Mouse (Mus musculus): Measurements from ENCODE around the gene Myg1. TPM values are rescaled to one million over a fixed set of nuclear protein-coding genes. Genes with fewer than 3 reads are reported as not detected.

Gene Myg1
- polyA plus RNA-seq, 1 experiment from 2014 or later = 113 TPM

DNA sequence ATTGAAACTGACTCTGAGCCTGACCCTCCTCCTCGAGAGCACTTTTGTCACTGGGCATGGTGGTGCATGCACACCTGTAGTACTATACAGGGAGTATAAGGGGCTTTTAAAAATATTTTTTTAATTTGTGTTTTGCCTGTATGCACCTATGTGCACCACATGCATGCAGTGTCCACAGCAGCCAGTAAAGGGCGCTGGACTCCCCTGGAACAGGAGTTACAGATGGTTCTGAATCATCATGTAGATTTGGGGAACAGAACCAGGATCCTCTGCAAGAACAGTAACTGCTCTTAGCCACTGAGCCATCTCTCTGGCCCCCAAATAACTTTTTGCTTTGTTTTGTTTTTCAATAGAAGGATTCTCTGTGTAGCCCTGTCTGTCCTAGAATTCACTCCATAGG, 20.7 kb downstream of the Myg1 start:
- DNase-seq (ENCODE audit: low spot score) (no peak), ATAC-seq (replicated peaks; ENCODE audit: low FRiP score) (no peak)

GRCm38 (mm10) chr15:102353986-102354385, 22.5 kb downstream of the Myg1 start:
- no peaks in the 10 kb centered on the region for H3K36me3 ChIP-seq (ENCODE audit: control insufficient read depth, insufficient read depth, low read length)
- H3K4me1 ChIP-seq (replicated peaks; ENCODE audit: control insufficient read depth, insufficient read depth, low read length) = peaks cover 35% of the 10 kb centered on the region
- H3K9me3 ChIP-seq (ENCODE audit: control insufficient read depth, low read length) = no peaks in the 10 kb centered on the region
- no peak overlapping the region for H3K4me2 ChIP-seq (ENCODE audit: low read depth, low read length, severe bottlenecking)
- no peak overlapping the region for H3K27ac ChIP-seq (ENCODE audit: low read depth, low read length)
- DNase-seq (ENCODE audit: low spot score) (no peak), ATAC-seq (replicated peaks; ENCODE audit: low FRiP score) (no peak)
- no peak overlapping the region for H3K9ac ChIP-seq (ENCODE audit: low read length)
- peaks cover 20% of the 10 kb centered on the region for H3K27me3 ChIP-seq (ENCODE audit: control insufficient read depth, insufficient read depth, low read length)
- H3K4me3 ChIP-seq (ENCODE audit: low read depth, low read length) = no peak overlapping the region
- 84% methylated on average over 2 of the region's 2 CpGs for WGBS

More for the DNA sequence above, 20.7 kb downstream of the Myg1 start:
- Histone ChIP-seq H3K27me3 (ENCODE audit: control insufficient read depth, insufficient read depth, low read length) (peaks cover 4% of the 10 kb centered on the region), H3K9me3 (ENCODE audit: control insufficient read depth, low read length) (no peaks in the 10 kb centered on the region), H3K4me2 (ENCODE audit: low read depth, low read length, severe bottlenecking) (no peak overlapping the region), H3K27ac (ENCODE audit: low read depth, low read length) (no peak overlapping the region), H3K4me3 (ENCODE audit: low read depth, low read length) (no peak overlapping the region), H3K36me3 (ENCODE audit: control insufficient read depth, insufficient read depth, low read length) (no peaks in the 10 kb centered on the region), H3K4me1 (replicated peaks; ENCODE audit: control insufficient read depth, insufficient read depth, low read length) (peaks cover 25% of the 10 kb centered on the region), H3K9ac (ENCODE audit: low read length) (no peak overlapping the region)
- 62% methylated on average over 2 of the region's 2 CpGs for WGBS

- Histone ChIP-seq H3K9me3 (ENCODE audit: control insufficient read depth, low read length) (no peaks in the 10 kb centered on the region), H3K4me3 (ENCODE audit: low read depth, low read length) (peak overlapping the region; percentile 43), H3K27ac (ENCODE audit: low read depth, low read length) (peak overlapping the region; percentile 80), H3K27me3 (ENCODE audit: control insufficient read depth, insufficient read depth, low read length) (peaks cover 21% of the 10 kb centered on the region), H3K36me3 (ENCODE audit: control insufficient read depth, insufficient read depth, low read length) (no peaks in the 10 kb centered on the region), H3K9ac (ENCODE audit: low read length) (peak overlapping the region; percentile 83), H3K4me1 (replicated peaks; ENCODE audit: control insufficient read depth, insufficient read depth, low read length) (peaks cover 30% of the 10 kb centered on the region), H3K4me2 (ENCODE audit: low read depth, low read length, severe bottlenecking) (peak overlapping the region; percentile 95)
- DNase-seq (ENCODE audit: low spot score) (peak; percentile 84), ATAC-seq (replicated peaks; ENCODE audit: low FRiP score) (peak; percentile 62)
- WGBS = under 1% methylated on average over 49 of the region's 49 CpGs
Observed at GRCm38 (mm10) chr15:102355134-102355870, 23.8 kb downstream of the Myg1 start.

DNA sequence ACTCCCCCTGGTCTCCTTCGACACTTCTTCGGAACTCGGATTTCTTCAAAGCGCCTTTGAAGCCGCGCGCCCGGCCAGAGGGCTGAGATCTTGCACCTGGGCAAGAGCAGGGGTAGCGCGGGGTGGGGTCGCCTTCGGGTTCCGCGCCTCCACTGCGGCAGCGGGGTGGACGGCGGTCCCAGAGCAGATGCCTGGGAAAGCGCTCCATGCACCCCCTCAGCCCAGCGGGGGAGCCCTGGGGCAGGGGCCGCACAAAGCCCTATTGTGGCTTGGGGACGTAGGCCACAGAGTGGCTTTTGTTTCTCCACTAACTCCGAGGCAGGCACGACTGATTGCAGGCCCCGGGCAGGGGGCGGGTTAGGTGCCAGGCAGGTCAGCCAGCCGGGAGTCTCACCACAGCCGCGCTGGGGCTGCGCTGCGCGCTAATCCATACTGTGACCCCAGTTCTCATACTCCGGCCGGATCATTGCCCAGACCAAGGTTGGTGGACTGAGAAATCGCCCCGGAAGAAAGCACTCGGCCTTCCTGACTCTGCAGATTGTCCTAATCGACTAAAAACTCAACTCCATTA, 24.4 kb downstream of the Myg1 start:
- peak overlapping the region; percentile 83 for H3K9ac ChIP-seq (ENCODE audit: low read length)
- H3K36me3 ChIP-seq (ENCODE audit: control insufficient read depth, insufficient read depth, low read length) = no peaks in the 10 kb centered on the region
- peak; percentile 61 for ATAC-seq (replicated peaks; ENCODE audit: low FRiP score)
- H3K27me3 ChIP-seq (ENCODE audit: control insufficient read depth, insufficient read depth, low read length) = peaks cover 21% of the 10 kb centered on the region
- peak overlapping the region; percentile 80 for H3K27ac ChIP-seq (ENCODE audit: low read depth, low read length)
- peak overlapping the region; percentile 95 for H3K4me2 ChIP-seq (ENCODE audit: low read depth, low read length, severe bottlenecking)
- peak; percentile 83 for DNase-seq (ENCODE audit: low spot score)
- H3K9me3 ChIP-seq (ENCODE audit: control insufficient read depth, low read length) = no peaks in the 10 kb centered on the region
- peaks cover 30% of the 10 kb centered on the region for H3K4me1 ChIP-seq (replicated peaks; ENCODE audit: control insufficient read depth, insufficient read depth, low read length)
- peak overlapping the region; percentile 43 for H3K4me3 ChIP-seq (ENCODE audit: low read depth, low read length)
- 1% methylated on average over 37 of the region's 38 CpGs for WGBS

GRCm38 (mm10) chr15:102356501-102357325, 25.2 kb downstream of the Myg1 start:
- H3K4me3 ChIP-seq (ENCODE audit: low read depth, low read length) = peak overlapping the region; percentile 43
- H3K4me1 ChIP-seq (replicated peaks; ENCODE audit: control insufficient read depth, insufficient read depth, low read length) = peaks cover 27% of the 10 kb centered on the region
- H3K36me3 ChIP-seq (ENCODE audit: control insufficient read depth, insufficient read depth, low read length) = no peaks in the 10 kb centered on the region
- WGBS = 15% methylated on average over 16 of the region's 16 CpGs
- DNase-seq (ENCODE audit: low spot score) = no peak
- H3K9me3 ChIP-seq (ENCODE audit: control insufficient read depth, low read length) = no peaks in the 10 kb centered on the region
- ATAC-seq (replicated peaks; ENCODE audit: low FRiP score) = no peak
- peak overlapping the region; percentile 83 for H3K9ac ChIP-seq (ENCODE audit: low read length)
- peaks cover 21% of the 10 kb centered on the region for H3K27me3 ChIP-seq (ENCODE audit: control insufficient read depth, insufficient read depth, low read length)
- no peak overlapping the region for H3K27ac ChIP-seq (ENCODE audit: low read depth, low read length)
- peak overlapping the region; percentile 95 for H3K4me2 ChIP-seq (ENCODE audit: low read depth, low read length, severe bottlenecking)

- Histone ChIP-seq H3K9ac (ENCODE audit: low read length) (peak overlapping the region; percentile 4; the same call in 1 of the 2 replicates), H3K27ac (ENCODE audit: low read depth, low read length) (no peak overlapping the region)
Observed at GRCm38 (mm10) chr15:102358126-102358525, 26.6 kb downstream of the Myg1 start.

DNA sequence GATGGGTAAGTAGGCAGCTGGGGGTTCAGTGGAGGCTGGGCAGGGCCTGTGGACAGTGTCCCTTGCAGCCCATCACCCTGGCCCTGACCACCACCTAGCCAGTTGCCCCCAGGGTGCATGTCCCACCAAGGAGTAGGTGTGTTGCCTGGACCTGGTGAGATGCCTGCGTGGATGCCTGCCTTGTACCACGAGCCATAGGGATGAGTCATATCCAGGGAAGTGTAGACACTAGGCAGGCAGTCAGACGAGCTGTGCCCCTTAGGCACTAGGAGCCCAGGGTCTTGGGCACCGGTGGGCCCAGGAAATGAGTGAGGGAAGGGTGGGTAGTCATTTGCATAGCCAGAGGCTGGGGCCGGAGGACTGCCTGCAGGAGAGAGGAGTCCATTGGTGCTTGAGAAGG, 27.3 kb downstream of the Myg1 start:
- WGBS = 21% methylated on average over 5 of the region's 5 CpGs
- ATAC-seq (replicated peaks; ENCODE audit: low FRiP score) = no peak
- Histone ChIP-seq H3K36me3 (ENCODE audit: control insufficient read depth, insufficient read depth, low read length) (no peaks in the 10 kb centered on the region), H3K9me3 (ENCODE audit: control insufficient read depth, low read length) (no peaks in the 10 kb centered on the region), H3K4me2 (ENCODE audit: low read depth, low read length, severe bottlenecking) (no peak overlapping the region), H3K4me1 (replicated peaks; ENCODE audit: control insufficient read depth, insufficient read depth, low read length) (peaks cover 27% of the 10 kb centered on the region), H3K27ac (ENCODE audit: low read depth, low read length) (no peak overlapping the region), H3K27me3 (ENCODE audit: control insufficient read depth, insufficient read depth, low read length) (peaks cover 21% of the 10 kb centered on the region), H3K4me3 (ENCODE audit: low read depth, low read length) (no peak overlapping the region), H3K9ac (ENCODE audit: low read length) (no peak overlapping the region)
- no peak for DNase-seq (ENCODE audit: low spot score)

More at GRCm38 (mm10) chr15:102358126-102358525, 26.6 kb downstream of the Myg1 start:
- WGBS = 1% methylated on average over 25 of the region's 25 CpGs
- Histone ChIP-seq H3K36me3 (ENCODE audit: control insufficient read depth, insufficient read depth, low read length) (no peaks in the 10 kb centered on the region), H3K4me3 (ENCODE audit: low read depth, low read length) (peak overlapping the region; percentile 2), H3K4me2 (ENCODE audit: low read depth, low read length, severe bottlenecking) (peak overlapping the region; percentile 33; the same call in 1 of the 2 replicates), H3K9me3 (ENCODE audit: control insufficient read depth, low read length) (no peaks in the 10 kb centered on the region), H3K27me3 (ENCODE audit: control insufficient read depth, insufficient read depth, low read length) (peaks cover 21% of the 10 kb centered on the region), H3K4me1 (replicated peaks; ENCODE audit: control insufficient read depth, insufficient read depth, low read length) (peaks cover 27% of the 10 kb centered on the region)
- DNase-seq (ENCODE audit: low spot score) (peak; percentile 70), ATAC-seq (replicated peaks; ENCODE audit: low FRiP score) (no peak)

GRCm38 (mm10) chr15:102362648-102363047, 31.1 kb downstream of the Myg1 start:
- Histone ChIP-seq H3K4me3 (ENCODE audit: low read depth, low read length) (no peak overlapping the region), H3K9ac (ENCODE audit: low read length) (peak overlapping the region; percentile 27; the same call in 1 of the 2 replicates), H3K4me2 (ENCODE audit: low read depth, low read length, severe bottlenecking) (0 out of 2 replicates have a peak overlapping the region, but pooled peaks have one; percentile 15), H3K9me3 (ENCODE audit: control insufficient read depth, low read length) (no peaks in the 10 kb centered on the region), H3K27ac (ENCODE audit: low read depth, low read length) (no peak overlapping the region), H3K27me3 (ENCODE audit: control insufficient read depth, insufficient read depth, low read length) (peaks cover 16% of the 10 kb centered on the region), H3K36me3 (ENCODE audit: control insufficient read depth, insufficient read depth, low read length) (no peaks in the 10 kb centered on the region), H3K4me1 (replicated peaks; ENCODE audit: control insufficient read depth, insufficient read depth, low read length) (peaks cover 15% of the 10 kb centered on the region)
- WGBS = 12% methylated on average over 14 of the region's 14 CpGs
- ATAC-seq (replicated peaks; ENCODE audit: low FRiP score) = no peak
- no peak for DNase-seq (ENCODE audit: low spot score)

Measured in forebrain, embryonic 11.5 days (tissue).